Mouse (Mus musculus) heart, adult 2 months (tissue): ENCODE data around the gene Gjb5.

ENCODE experiments used
- CTCF ChIP-seq: fragments of 200-600 bp; IDR thresholded peaks from 2 replicates; pipeline ENCODE4 v1.8.1; 2022; ENCODE audit warnings: antibody characterized with exemption, mild to moderate bottlenecking, moderate library complexity
- POLR2A ChIP-seq: fragments of 200-500 bp; IDR thresholded peaks from 2 replicates; pipeline ENCODE4 v1.6.1; 2011; ENCODE audit warnings: mild to moderate bottlenecking, low read depth, low read length, control low read depth; ENCODE audit not compliant: insufficient read depth

DNA sequence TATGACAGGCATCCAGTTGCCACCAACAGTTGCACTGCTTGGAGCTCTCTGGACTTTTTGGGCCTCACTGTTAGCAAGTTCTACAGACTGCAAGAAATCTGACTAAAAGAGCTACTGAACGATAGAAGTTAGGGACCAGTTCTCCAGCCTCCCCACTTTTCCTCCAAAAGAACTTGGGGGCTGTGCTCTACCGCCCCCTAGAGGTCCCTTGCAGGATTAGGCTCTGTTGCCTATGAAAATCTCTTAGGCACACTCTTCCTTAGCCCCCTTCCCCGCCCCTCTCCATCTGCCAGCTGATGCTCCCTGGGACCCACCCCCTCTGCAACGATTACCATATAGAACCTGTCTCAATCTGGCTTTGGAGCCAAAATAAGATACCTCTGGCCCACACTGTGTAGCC is 5.3 kb upstream of the Gjb5 start:
- TF ChIP-seq CTCF (peak; percentile 57), POLR2A (no peak)
